Mouse (Mus musculus): Measurements from ENCODE around the gene Prkag2. TPM values are rescaled to one million over a fixed set of nuclear protein-coding genes. Genes with fewer than 3 reads are reported as not detected.

Gene Prkag2
- total RNA-seq (2014; fragmentation: Nextera tagmentation) (not detected in 2 replicates), total RNA-seq (2017) (0.58 TPM in 1 of 2 replicates, not detected in the other), polyA plus RNA-seq (2012) (not detected in 2 replicates)

- TF ChIP-seq GATA2 (IDR thresholded peaks at IDR 0.05; ENCODE audit: borderline replicate concordance, low read depth, low read length) (no peak), CTCF (IDR thresholded peaks at IDR 0.05; ENCODE audit: low read depth, low read length) (no peak), TAL1 (conservative IDR thresholded peaks at IDR 0.05; ENCODE audit: low read depth, low read length) (no peak), GATA1 (IDR thresholded peaks at IDR 0.05; ENCODE audit: borderline replicate concordance, low read length) (no peak)
- H3K9me3 ChIP-seq (replicated peaks), result no peaks in the 10 kb centered on the region
- ATAC-seq (ENCODE audit: extremely low read depth, insufficient number of reproducible peaks, low FRiP score, poor library complexity, severe bottlenecking), result no peak
- no peaks in the 10 kb centered on the region for H3K4me1 ChIP-seq (ENCODE audit: insufficient read depth, low read depth, low read length)
- H3K4me3 ChIP-seq (ENCODE audit: low read depth, low read length), result no peak within 1 kb of the TSS
- no peaks in the 10 kb centered on the region for H3K36me3 ChIP-seq (replicated peaks)
- H3K27me3 ChIP-seq (ENCODE audit: insufficient read depth, low read length), result no peaks in the 10 kb centered on the region; the same call in 1 of the 2 replicates
- DNase-seq (ENCODE audit: low spot score), result no peak
Measured at GRCm38 (mm10) chr5:25100516-25101125, at the start of gene Prkag2. Prkag2 (minus strand) TSS chr5:25100642.

- H3K4me1 ChIP-seq (ENCODE audit: insufficient read depth, low read depth, low read length), result no peaks in the 10 kb centered on the region
- no peak for DNase-seq (ENCODE audit: low spot score)
- no peak for ATAC-seq (ENCODE audit: extremely low read depth, insufficient number of reproducible peaks, low FRiP score, poor library complexity, severe bottlenecking)
- no peaks in the 10 kb centered on the region for H3K9me3 ChIP-seq (replicated peaks)
- no peaks in the 10 kb centered on the region for H3K36me3 ChIP-seq (replicated peaks)
- TF ChIP-seq GATA2 (IDR thresholded peaks at IDR 0.05; ENCODE audit: borderline replicate concordance, low read depth, low read length) (no peak), POLR2AphosphoS5 (IDR thresholded peaks at IDR 0.05; ENCODE audit: insufficient replicate concordance, low read depth, low read length) (no peak), CTCF (IDR thresholded peaks at IDR 0.05; ENCODE audit: low read depth, low read length) (no peak), GATA1 (IDR thresholded peaks at IDR 0.05; ENCODE audit: borderline replicate concordance, low read length) (no peak), TAL1 (conservative IDR thresholded peaks at IDR 0.05; ENCODE audit: low read depth, low read length) (no peak)
- H3K27me3 ChIP-seq (ENCODE audit: insufficient read depth, low read length), result no peaks in the 10 kb centered on the region
- no peak overlapping the region for H3K4me3 ChIP-seq (ENCODE audit: low read depth, low read length)
Measured at GRCm38 (mm10) chr5:25149331-25149965, 49.0 kb upstream of the Prkag2 start.

- Histone ChIP-seq H3K9me3 (replicated peaks) (no peaks in the 10 kb centered on the region), H3K4me3 (ENCODE audit: low read depth, low read length) (no peak overlapping the region), H3K4me1 (ENCODE audit: insufficient read depth, low read depth, low read length) (no peaks in the 10 kb centered on the region), H3K27me3 (ENCODE audit: insufficient read depth, low read length) (no peaks in the 10 kb centered on the region), H3K36me3 (replicated peaks) (no peaks in the 10 kb centered on the region)
- DNase-seq (ENCODE audit: low spot score), result no peak
- no peak for TF ChIP-seq CTCF (IDR thresholded peaks at IDR 0.05; ENCODE audit: low read depth, low read length)
- TF ChIP-seq GATA1 (IDR thresholded peaks at IDR 0.05; ENCODE audit: borderline replicate concordance, low read length), result no peak
- TF ChIP-seq POLR2AphosphoS5 (IDR thresholded peaks at IDR 0.05; ENCODE audit: insufficient replicate concordance, low read depth, low read length), result no peak
- no peak for TF ChIP-seq TAL1 (conservative IDR thresholded peaks at IDR 0.05; ENCODE audit: low read depth, low read length)
- TF ChIP-seq GATA2 (IDR thresholded peaks at IDR 0.05; ENCODE audit: borderline replicate concordance, low read depth, low read length), result no peak
- ATAC-seq (ENCODE audit: extremely low read depth, insufficient number of reproducible peaks, low FRiP score, poor library complexity, severe bottlenecking), result no peak
Measured at GRCm38 (mm10) chr5:25146705-25147104, 46.3 kb upstream of the Prkag2 start.

- Histone ChIP-seq H3K36me3 (replicated peaks) (no peaks in the 10 kb centered on the region), H3K4me3 (ENCODE audit: low read depth, low read length) (no peak overlapping the region), H3K27me3 (ENCODE audit: insufficient read depth, low read length) (peaks cover 2% of the 10 kb centered on the region; the same call in 1 of the 2 replicates), H3K4me1 (ENCODE audit: insufficient read depth, low read depth, low read length) (no peaks in the 10 kb centered on the region), H3K9me3 (replicated peaks) (no peaks in the 10 kb centered on the region)
- no peak for TF ChIP-seq GATA2 (IDR thresholded peaks at IDR 0.05; ENCODE audit: borderline replicate concordance, low read depth, low read length)
- TF ChIP-seq CTCF (IDR thresholded peaks at IDR 0.05; ENCODE audit: low read depth, low read length), result no peak
- no peak for TF ChIP-seq POLR2AphosphoS5 (IDR thresholded peaks at IDR 0.05; ENCODE audit: insufficient replicate concordance, low read depth, low read length)
- no peak for TF ChIP-seq GATA1 (IDR thresholded peaks at IDR 0.05; ENCODE audit: borderline replicate concordance, low read length)
- no peak for TF ChIP-seq TAL1 (conservative IDR thresholded peaks at IDR 0.05; ENCODE audit: low read depth, low read length)
- ATAC-seq (ENCODE audit: extremely low read depth, insufficient number of reproducible peaks, low FRiP score, poor library complexity, severe bottlenecking) (no peak), DNase-seq (ENCODE audit: low spot score) (no peak)
Measured at GRCm38 (mm10) chr5:25127865-25128264, 27.4 kb upstream of the Prkag2 start.

GRCm38 (mm10) chr5:25125884-25126560 is 25.6 kb upstream of the Prkag2 start:
- DNase-seq (ENCODE audit: low spot score) (no peak), ATAC-seq (ENCODE audit: extremely low read depth, insufficient number of reproducible peaks, low FRiP score, poor library complexity, severe bottlenecking) (no peak)
- Histone ChIP-seq H3K36me3 (replicated peaks) (no peaks in the 10 kb centered on the region), H3K27me3 (ENCODE audit: insufficient read depth, low read length) (peaks cover 2% of the 10 kb centered on the region; the same call in 1 of the 2 replicates), H3K4me3 (ENCODE audit: low read depth, low read length) (no peak overlapping the region), H3K9me3 (replicated peaks) (no peaks in the 10 kb centered on the region), H3K4me1 (ENCODE audit: insufficient read depth, low read depth, low read length) (no peaks in the 10 kb centered on the region)
- TF ChIP-seq GATA1 (IDR thresholded peaks at IDR 0.05; ENCODE audit: borderline replicate concordance, low read length), result no peak
- TF ChIP-seq GATA2 (IDR thresholded peaks at IDR 0.05; ENCODE audit: borderline replicate concordance, low read depth, low read length), result no peak
- no peak for TF ChIP-seq CTCF (IDR thresholded peaks at IDR 0.05; ENCODE audit: low read depth, low read length)
- TF ChIP-seq TAL1 (conservative IDR thresholded peaks at IDR 0.05; ENCODE audit: low read depth, low read length), result no peak
- TF ChIP-seq POLR2AphosphoS5 (IDR thresholded peaks at IDR 0.05; ENCODE audit: insufficient replicate concordance, low read depth, low read length), result no peak

GRCm38 (mm10) chr5:25122534-25122933 is 22.1 kb upstream of the Prkag2 start:
- ATAC-seq (ENCODE audit: extremely low read depth, insufficient number of reproducible peaks, low FRiP score, poor library complexity, severe bottlenecking) (no peak), DNase-seq (ENCODE audit: low spot score) (no peak)
- Histone ChIP-seq H3K36me3 (replicated peaks) (no peaks in the 10 kb centered on the region), H3K27me3 (ENCODE audit: insufficient read depth, low read length) (peaks cover 2% of the 10 kb centered on the region; the same call in 1 of the 2 replicates), H3K4me3 (ENCODE audit: low read depth, low read length) (no peak overlapping the region), H3K9me3 (replicated peaks) (peaks cover 5% of the 10 kb centered on the region), H3K4me1 (ENCODE audit: insufficient read depth, low read depth, low read length) (no peaks in the 10 kb centered on the region)
- TF ChIP-seq TAL1 (conservative IDR thresholded peaks at IDR 0.05; ENCODE audit: low read depth, low read length) (no peak), GATA2 (IDR thresholded peaks at IDR 0.05; ENCODE audit: borderline replicate concordance, low read depth, low read length) (no peak), POLR2AphosphoS5 (IDR thresholded peaks at IDR 0.05; ENCODE audit: insufficient replicate concordance, low read depth, low read length) (no peak), GATA1 (IDR thresholded peaks at IDR 0.05; ENCODE audit: borderline replicate concordance, low read length) (no peak), CTCF (IDR thresholded peaks at IDR 0.05; ENCODE audit: low read depth, low read length) (no peak)

Data from G1E (cell line).